ENCODE assay signal across 10 mouse cellular contexts in genomic region chr12:111536746-111537145, GRCm38 (mm10). TPM values are rescaled to one million over a fixed set of nuclear protein-coding genes. Genes with fewer than 3 reads are reported as not detected.
DNase-seq lines count a peak whose midpoint lies in the region; ATAC-seq lines count a peak whose summit lies in the region.
"Had no signal": no experiment of that assay in that cellular context is flagged by ENCODE, and none has a peak within 500 bp of the region (broad histone marks: within the 10 kb centered on the region; RNA-seq: fewer than 3 reads in every experiment).

No protein-coding gene starts in this region.

- H3K9me3 ChIP-seq in erythroblast, embryonic 14.5 days (ENCODE audit: control insufficient read depth, low read length): peaks cover 2% of the 10 kb centered on the region; the same call in 1 of the 2 replicates
- no peaks in the 10 kb centered on the region for H3K9me3 ChIP-seq in forebrain, embryonic 12.5 days
- H3K9me3 ChIP-seq in liver, embryonic 13.5 days (replicated peaks): no peaks in the 10 kb centered on the region

- H3K36me3 ChIP-seq in erythroblast, embryonic 14.5 days (ENCODE audit: control insufficient read depth): peaks cover 32% of the 10 kb centered on the region
- H3K36me3 ChIP-seq in forebrain, embryonic 12.5 days (replicated peaks): peaks cover 26% of the 10 kb centered on the region
- H3K36me3 ChIP-seq in liver, embryonic 13.5 days: peaks cover 30% of the 10 kb centered on the region

- peaks cover 59% of the 10 kb centered on the region for H3K4me1 ChIP-seq in erythroblast, embryonic 14.5 days (ENCODE audit: control insufficient read depth)
- H3K4me1 ChIP-seq in forebrain, embryonic 12.5 days: peaks cover 28% of the 10 kb centered on the region
- H3K4me1 ChIP-seq in liver, embryonic 13.5 days (replicated peaks): peaks cover 56% of the 10 kb centered on the region

- H3K27me3 ChIP-seq in erythroblast, embryonic 14.5 days (ENCODE audit: control insufficient read depth): peaks cover 34% of the 10 kb centered on the region
- no peaks in the 10 kb centered on the region for H3K27me3 ChIP-seq in forebrain, embryonic 12.5 days
- H3K27me3 ChIP-seq in liver, embryonic 13.5 days: peaks cover 24% of the 10 kb centered on the region

- H3K4me2 ChIP-seq in forebrain, embryonic 12.5 days: peak overlapping the region; percentile 56
- H3K4me2 ChIP-seq in liver, embryonic 13.5 days: peak overlapping the region; percentile 73

- WGBS in forebrain, embryonic 12.5 days: 27% methylated on average over 4 of the region's 4 CpGs
- 56% methylated on average over 4 of the region's 4 CpGs for WGBS in liver, embryonic 13.5 days (ENCODE audit: insufficient replicate concordance)

- H3K9ac ChIP-seq in forebrain, embryonic 12.5 days: peak overlapping the region; percentile 87
- H3K9ac ChIP-seq in liver, embryonic 13.5 days: peak overlapping the region; percentile 93

- H3K27ac ChIP-seq in forebrain, embryonic 12.5 days: no peak overlapping the region
- H3K27ac ChIP-seq in liver, embryonic 13.5 days: peak overlapping the region; percentile 93

- ATAC-seq in erythroblast, adult 5-6 weeks (replicated peaks; ENCODE audit: low FRiP score, poor library complexity, severe bottlenecking): no peak
- no peak for ATAC-seq in forebrain, embryonic 12.5 days (ENCODE audit: low FRiP score)
- no peak for ATAC-seq in liver, embryonic 13.5 days (ENCODE audit: low read depth)
- no peak for ATAC-seq in megakaryocyte-erythroid progenitor cell, adult 5-6 weeks (replicated peaks; ENCODE audit: low FRiP score, low TSS enrichment, poor library complexity, severe bottlenecking)

- H3K4me3 ChIP-seq in erythroblast, embryonic 14.5 days (replicated peaks): peak overlapping the region; percentile 74
- peak overlapping the region; percentile 96 for H3K4me3 ChIP-seq in forebrain, embryonic 12.5 days (replicated peaks)
- peak overlapping the region; percentile 96 for H3K4me3 ChIP-seq in liver, embryonic 13.5 days (replicated peaks)

- peak; percentile 65 for DNase-seq in A20 (ENCODE audit: low read depth, low spot score)
- DNase-seq in liver, embryonic 13.5 days: no peak
- DNase-seq in layer of hippocampus, postnatal 36 days: no peak
- DNase-seq in cerebellum, adult 11-12 months: no peak
- DNase-seq: cerebellum, adult 18-20 months; thymus, postnatal 36 days had no signal

RNA-seq across cellular contexts. Expression of gene Eif5, which starts 1.1 kb away (rescaled TPM):
- polyA plus RNA-seq in erythroblast, embryonic 14.5 days (2012): 16.6 and 23.0 TPM in 2 replicates
- total RNA-seq in erythroblast, adult 5-6 weeks (2015; ENCODE audit: low replicate concordance): 1,226 and 1,283 TPM in 2 replicates
- 1,807 and 1,822 TPM in 2 replicates for total RNA-seq in erythroblast, adult 5-6 weeks (2017; ENCODE audit: low replicate concordance)
- polyA plus RNA-seq in forebrain, embryonic 12.5 days (2016; fragmentation: Nextera tagmentation; extraction: Ambion mirVana): 734 and 738 TPM in 2 replicates
- polyA plus RNA-seq in liver, embryonic 13.5 days (2015; fragmentation: Nextera tagmentation; extraction: Ambion mirVana): 677 and 738 TPM in 2 replicates
- total RNA-seq in megakaryocyte-erythroid progenitor cell, adult 5-6 weeks (2014; fragmentation: Nextera tagmentation): 212 and 247 TPM in 2 replicates
- total RNA-seq in megakaryocyte-erythroid progenitor cell, adult 5-6 weeks (2017): 262 and 337 TPM in 2 replicates
- total RNA-seq in layer of hippocampus, postnatal 36 days (2021): 100 to 1,000 TPM; 230 to 261 TPM

RNA-seq across cellular contexts. Expression of gene Mark3, which starts 37.6 kb away (rescaled TPM):
- 2.0 and 2.4 TPM in 2 replicates for polyA plus RNA-seq in erythroblast, embryonic 14.5 days (2012)
- total RNA-seq in erythroblast, adult 5-6 weeks (2015; ENCODE audit: low replicate concordance): 124 and 158 TPM in 2 replicates
- total RNA-seq in erythroblast, adult 5-6 weeks (2017; ENCODE audit: low replicate concordance): 138 and 180 TPM in 2 replicates
- polyA plus RNA-seq in forebrain, embryonic 12.5 days (2016; fragmentation: Nextera tagmentation; extraction: Ambion mirVana): 73.1 and 82.3 TPM in 2 replicates
- polyA plus RNA-seq in liver, embryonic 13.5 days (2015; fragmentation: Nextera tagmentation; extraction: Ambion mirVana): 13.9 and 14.6 TPM in 2 replicates
- 56.3 and 62.2 TPM in 2 replicates for total RNA-seq in megakaryocyte-erythroid progenitor cell, adult 5-6 weeks (2014; fragmentation: Nextera tagmentation)
- 55.2 and 81.3 TPM in 2 replicates for total RNA-seq in megakaryocyte-erythroid progenitor cell, adult 5-6 weeks (2017)
- 100 to 1,000 TPM; 106 to 122 TPM for total RNA-seq in layer of hippocampus, postnatal 36 days (2021)

RNA-seq across cellular contexts. Expression of gene Gm266, which starts 51.1 kb away (rescaled TPM):
- not detected in 2 replicates for polyA plus RNA-seq in erythroblast, embryonic 14.5 days (2012)
- not detected in 2 replicates for total RNA-seq in erythroblast, adult 5-6 weeks (2015; ENCODE audit: low replicate concordance)
- not detected in 2 replicates for total RNA-seq in erythroblast, adult 5-6 weeks (2017; ENCODE audit: low replicate concordance)
- 2.5 and 3.5 TPM in 2 replicates for polyA plus RNA-seq in forebrain, embryonic 12.5 days (2016; fragmentation: Nextera tagmentation; extraction: Ambion mirVana)
- 0.76 and 1.0 TPM in 2 replicates for polyA plus RNA-seq in liver, embryonic 13.5 days (2015; fragmentation: Nextera tagmentation; extraction: Ambion mirVana)
- total RNA-seq in megakaryocyte-erythroid progenitor cell, adult 5-6 weeks (2014; fragmentation: Nextera tagmentation): not detected in 2 replicates
- total RNA-seq in megakaryocyte-erythroid progenitor cell, adult 5-6 weeks (2017): not detected in 2 replicates
- 1 to 10 TPM; 5.5 to 7.8 TPM for total RNA-seq in layer of hippocampus, postnatal 36 days (2021)

Comparison
In these comparisons a context has a peak if more than half of its experiments do, and no peak if none do; other contexts are left out.
1. RNA of gene Gm266, which starts 51.1 kb away (total RNA-seq): 5.5 to 7.8 TPM in layer of hippocampus, postnatal 36 days; not detected in erythroblast, adult 5-6 weeks and not detected in megakaryocyte-erythroid progenitor cell, adult 5-6 weeks; every median in the first group is over 4 times any median in the second.
2. Peak in every context shown above with its lines, with median percentiles within 50 percentile points of each other: H3K4me3 ChIP-seq.